Mouse (Mus musculus): ENCODE results near the gene Tmem145.

GRCm38 (mm10) chr7:25290463-25290862 lies 15.4 kb upstream of the Tmem145 start:
- TF ChIP-seq CTCF (IDR thresholded peaks at IDR 0.05; ENCODE audit: control insufficient read depth, insufficient read depth, low read length) (no peak), POLR2A (IDR thresholded peaks at IDR 0.05; ENCODE audit: borderline replicate concordance, control insufficient read depth, low read depth, low read length) (no peak)
